Mouse (Mus musculus) myocyte (in vitro differentiated cells): ENCODE measurements at regions not wholly inside any gene's neighbourhood (a gene's known extent, or its start where the extent isn't known, plus 50 kb on each side); places are given as distances from the start of the nearest gene placed in this dataset.

Source experiments
- H3K27me3 ChIP-seq: one replicate; pipeline ENCODE4 v1.6.1; 2011; ENCODE audit not compliant: control insufficient read depth, insufficient read depth, insufficient read length
- H3K36me3 ChIP-seq: one replicate; pipeline ENCODE4 v1.6.1; 2011; ENCODE audit not compliant: control insufficient read depth, insufficient read depth
- H3K4me2 ChIP-seq: one replicate; pipeline ENCODE4 v1.6.1; 2011; ENCODE audit warnings: low read depth, control low read depth
- H3K4me3 ChIP-seq: one replicate; pipeline ENCODE4 v1.5.1; 2011; ENCODE audit warnings: mild to moderate bottlenecking, control low read depth, moderate library complexity
- H3K79me2 ChIP-seq: one replicate; pipeline ENCODE4 v1.6.1; 2011; ENCODE audit not compliant: control insufficient read depth, insufficient read depth
- H3ac ChIP-seq: one replicate; pipeline ENCODE4 v1.6.1; 2011; ENCODE audit not compliant: control insufficient read depth, insufficient read length
- CEBPB ChIP-seq: IDR thresholded peaks from 2 replicates; pipeline ENCODE4 v1.6.1; 2011; ENCODE audit warnings: mild to moderate bottlenecking, moderate library complexity; ENCODE audit not compliant: poor library complexity, insufficient read depth, severe bottlenecking
- E2F4 ChIP-seq: IDR thresholded peaks from one replicate; pipeline ENCODE4 v1.6.1; 2011; ENCODE audit warnings: mild to moderate bottlenecking, control low read depth, moderate library complexity; ENCODE audit not compliant: insufficient read depth
- MAX ChIP-seq: IDR thresholded peaks from one replicate; pipeline ENCODE4 v1.6.1; 2011; ENCODE audit warnings: low read depth, mild to moderate bottlenecking, control low read depth
- MYOD1 ChIP-seq, 3 experiments: IDR thresholded peaks; one replicate each; pipeline ENCODE4 v1.6.1; 2011; ENCODE audit warnings: control low read depth in 2 of 3, low read depth in 2 of 3, mild to moderate bottlenecking in 2 of 3, moderate library complexity in 1 of 3; ENCODE audit not compliant: insufficient read length in 2 of 3, control insufficient read depth in 1 of 3
- MYOG ChIP-seq, 3 experiments: IDR thresholded peaks; one replicate each; pipeline ENCODE4 v1.6.1; 2011; ENCODE audit warnings: control low read depth in 2 of 3, low read depth in 2 of 3, mild to moderate bottlenecking in 2 of 3; ENCODE audit not compliant: insufficient read length in 2 of 3, control insufficient read depth in 1 of 3, insufficient read depth in 1 of 3
- POLR2A ChIP-seq: IDR thresholded peaks from one replicate; pipeline ENCODE4 v1.6.1; 2011; ENCODE audit warnings: low read depth, mild to moderate bottlenecking, control low read depth, moderate library complexity; ENCODE audit not compliant: insufficient read length
- POLR2AphosphoS2 ChIP-seq: IDR thresholded peaks from one replicate; pipeline ENCODE4 v1.6.1; 2011; ENCODE audit warnings: low read depth, control low read depth; ENCODE audit not compliant: insufficient read length
- REST ChIP-seq: IDR thresholded peaks from one replicate; pipeline ENCODE4 v1.6.1; 2011; ENCODE audit warnings: mild to moderate bottlenecking, control low read depth, moderate library complexity; ENCODE audit not compliant: insufficient read depth, insufficient read length
- SRF ChIP-seq: IDR thresholded peaks from one replicate; pipeline ENCODE4 v1.6.1; 2011; ENCODE audit warnings: low read depth; ENCODE audit not compliant: control insufficient read depth, insufficient read length
- TCF12 ChIP-seq: IDR thresholded peaks from one replicate; pipeline ENCODE4 v1.6.1; 2011; ENCODE audit warnings: mild to moderate bottlenecking, control low read depth; ENCODE audit not compliant: poor library complexity, insufficient read depth, severe bottlenecking
- TCF3 ChIP-seq: IDR thresholded peaks from one replicate; pipeline ENCODE4 v1.6.1; 2011; ENCODE audit warnings: low read depth, control low read depth; ENCODE audit not compliant: insufficient read length
- USF1 ChIP-seq: IDR thresholded peaks from one replicate; pipeline ENCODE4 v1.6.1; 2011; ENCODE audit warnings: low read depth, mild to moderate bottlenecking, control low read depth, moderate library complexity

GRCm38 (mm10) chr13:44228540-44229135, 444.1 kb downstream of the Cd83 start:
- H3K27me3 ChIP-seq, result no peaks in the 10 kb centered on the region
- no peaks in the 10 kb centered on the region for H3K36me3 ChIP-seq
- TF ChIP-seq MYOG (IDR thresholded peaks at IDR 0.05; ENCODE audit: control insufficient read depth in 1 of 3, insufficient read depth in 1 of 3, insufficient read length in 2 of 3, low read depth in 2 of 3), result no peak
- no peak for TF ChIP-seq USF1
- TF ChIP-seq E2F4, result no peak
- TF ChIP-seq MAX, result no peak
- no peak for TF ChIP-seq SRF
- TF ChIP-seq POLR2AphosphoS2, result no peak
- no peak for TF ChIP-seq TCF12
- TF ChIP-seq TCF3, result no peak
- TF ChIP-seq MYOD1 (IDR thresholded peaks at IDR 0.05; ENCODE audit: control insufficient read depth in 1 of 3, insufficient read length in 2 of 3, low read depth in 2 of 3), result no peak
- no peak for TF ChIP-seq CEBPB
- TF ChIP-seq POLR2A, result no peak
- no peak for TF ChIP-seq REST
- H3ac ChIP-seq, result no peak overlapping the region
- H3K4me2 ChIP-seq, result peak overlapping the region; percentile 75
- H3K4me3 ChIP-seq, result no peak overlapping the region
- no peaks in the 10 kb centered on the region for H3K79me2 ChIP-seq

GRCm38 (mm10) chr13:44229136-44229611, 444.6 kb downstream of the Cd83 start:
- peak overlapping the region; percentile 75 for H3K4me2 ChIP-seq
- no peak overlapping the region for H3K4me3 ChIP-seq
- no peaks in the 10 kb centered on the region for H3K27me3 ChIP-seq
- no peaks in the 10 kb centered on the region for H3K36me3 ChIP-seq
- no peaks in the 10 kb centered on the region for H3K79me2 ChIP-seq
- TF ChIP-seq CEBPB (no peak), MAX (no peak), REST (no peak), POLR2A (no peak), E2F4 (no peak), TCF12 (no peak), SRF (no peak), USF1 (no peak), TCF3 (no peak), POLR2AphosphoS2 (no peak), MYOG (IDR thresholded peaks at IDR 0.05; ENCODE audit: control insufficient read depth in 1 of 3, insufficient read depth in 1 of 3, insufficient read length in 2 of 3, low read depth in 2 of 3) (no peak), MYOD1 (IDR thresholded peaks at IDR 0.05; ENCODE audit: control insufficient read depth in 1 of 3, insufficient read length in 2 of 3, low read depth in 2 of 3) (no peak)
- no peak overlapping the region for H3ac ChIP-seq

- Histone ChIP-seq H3ac (no peak overlapping the region), H3K27me3 (no peaks in the 10 kb centered on the region), H3K36me3 (no peaks in the 10 kb centered on the region), H3K4me3 (no peak overlapping the region), H3K79me2 (no peaks in the 10 kb centered on the region), H3K4me2 (no peak overlapping the region)
- TF ChIP-seq MAX (no peak), CEBPB (no peak), TCF12 (no peak), MYOG (IDR thresholded peaks at IDR 0.05; ENCODE audit: control insufficient read depth in 1 of 3, insufficient read depth in 1 of 3, insufficient read length in 2 of 3, low read depth in 2 of 3) (no peak), SRF (no peak), REST (no peak), E2F4 (no peak)
Measured at GRCm38 (mm10) chr13:44231403-44231802, 446.8 kb downstream of the Cd83 start.

GRCm38 (mm10) chr13:44231868-44232715, 447.5 kb downstream of the Cd83 start:
- TF ChIP-seq POLR2AphosphoS2 (no peak), CEBPB (no peak), MAX (no peak), POLR2A (no peak), REST (no peak), MYOD1 (IDR thresholded peaks at IDR 0.05; ENCODE audit: control insufficient read depth in 1 of 3, insufficient read length in 2 of 3, low read depth in 2 of 3) (no peak), TCF12 (no peak), TCF3 (no peak)
- no peak overlapping the region for H3ac ChIP-seq
- H3K36me3 ChIP-seq, result no peaks in the 10 kb centered on the region
- H3K4me3 ChIP-seq, result no peak overlapping the region
- no peaks in the 10 kb centered on the region for H3K27me3 ChIP-seq
- no peak overlapping the region for H3K4me2 ChIP-seq
- H3K79me2 ChIP-seq, result no peaks in the 10 kb centered on the region

GRCm38 (mm10) chr13:44232716-44233051, 448.1 kb downstream of the Cd83 start:
- Histone ChIP-seq H3K36me3 (no peaks in the 10 kb centered on the region), H3ac (no peak overlapping the region), H3K79me2 (no peaks in the 10 kb centered on the region), H3K4me2 (no peak overlapping the region), H3K27me3 (no peaks in the 10 kb centered on the region), H3K4me3 (no peak overlapping the region)
- TF ChIP-seq MAX (no peak), MYOD1 (IDR thresholded peaks at IDR 0.05; ENCODE audit: control insufficient read depth in 1 of 3, insufficient read length in 2 of 3, low read depth in 2 of 3) (no peak), E2F4 (no peak), POLR2AphosphoS2 (no peak), CEBPB (no peak), MYOG (IDR thresholded peaks at IDR 0.05; ENCODE audit: control insufficient read depth in 1 of 3, insufficient read depth in 1 of 3, insufficient read length in 2 of 3, low read depth in 2 of 3) (no peak), POLR2A (no peak), SRF (no peak), USF1 (no peak), TCF12 (no peak), TCF3 (no peak), REST (no peak)
